Mouse (Mus musculus) midbrain, embryonic 12.5 days (tissue): ENCODE measurements around the gene Stum. TPM values are rescaled to one million over a fixed set of nuclear protein-coding genes. Genes with fewer than 3 reads are reported as not detected.
"Not testable (repeated sequence)": the region's sequence is repeated elsewhere in the genome, so short reads cannot be mapped to it uniquely, and the experiment has no call there.

Experiments
- ATAC-seq: fragments of 200-750 bp; cut with Nextera tagmentation; 2 replicates; pipeline ENCODE4 v1.8.0; 2017; ENCODE audit warnings: low read depth, moderate TSS enrichment, moderate library complexity; ENCODE audit not compliant: low FRiP score
- H3K27ac ChIP-seq: fragments of 300-500 bp; sonication (generic); replicated peaks from 2 replicates; pipeline ENCODE4 v1.5.1; 2016; ENCODE audit warnings: mild to moderate bottlenecking
- H3K27me3 ChIP-seq: fragments of 300-500 bp; sonication (generic); 2 replicates; pipeline ENCODE4 v1.6.1; 2016; ENCODE audit warnings: mild to moderate bottlenecking
- H3K36me3 ChIP-seq: fragments of 300-500 bp; sonication (generic); 2 replicates; pipeline ENCODE4 v1.6.1; 2016
- H3K4me1 ChIP-seq: fragments of 300-500 bp; sonication (generic); 2 replicates; pipeline ENCODE4 v1.6.1; 2016
- H3K4me2 ChIP-seq: fragments of 300-500 bp; sonication (generic); replicated peaks from 2 replicates; pipeline ENCODE4 v1.6.1; 2016; ENCODE audit warnings: mild to moderate bottlenecking, moderate library complexity
- H3K4me3 ChIP-seq: fragments of 300-500 bp; sonication (generic); 2 replicates; pipeline ENCODE4 v1.5.1; 2016; ENCODE audit warnings: mild to moderate bottlenecking
- H3K9ac ChIP-seq: fragments of 300-500 bp; sonication (generic); replicated peaks from 2 replicates; pipeline ENCODE4 v1.6.1; 2016; ENCODE audit warnings: mild to moderate bottlenecking, moderate library complexity
- H3K9me3 ChIP-seq: fragments of 300-500 bp; sonication (generic); 2 replicates; pipeline ENCODE4 v1.6.1; 2016; ENCODE audit warnings: mild to moderate bottlenecking
- WGBS: fragments of 180-500 bp; shearing (Covaris S2); methylation state at CpG from one replicate; pipeline ENCODE4 v1.1.7; 2016; 5-methylcytosine and 5-hydroxymethylcytosine counted together
- polyA plus RNA-seq: library from polyadenylated mRNA; unstranded; fragments of >200 nt; fragmentation: Nextera tagmentation; extraction: Ambion mirVana; gene quantifications from 2 replicates; pipeline ENCODE4 v1.2.1, GENCODE M21; 2016

Stum gene
- polyA plus RNA-seq, result 0.46 and 0.97 TPM in 2 replicates

DNA sequence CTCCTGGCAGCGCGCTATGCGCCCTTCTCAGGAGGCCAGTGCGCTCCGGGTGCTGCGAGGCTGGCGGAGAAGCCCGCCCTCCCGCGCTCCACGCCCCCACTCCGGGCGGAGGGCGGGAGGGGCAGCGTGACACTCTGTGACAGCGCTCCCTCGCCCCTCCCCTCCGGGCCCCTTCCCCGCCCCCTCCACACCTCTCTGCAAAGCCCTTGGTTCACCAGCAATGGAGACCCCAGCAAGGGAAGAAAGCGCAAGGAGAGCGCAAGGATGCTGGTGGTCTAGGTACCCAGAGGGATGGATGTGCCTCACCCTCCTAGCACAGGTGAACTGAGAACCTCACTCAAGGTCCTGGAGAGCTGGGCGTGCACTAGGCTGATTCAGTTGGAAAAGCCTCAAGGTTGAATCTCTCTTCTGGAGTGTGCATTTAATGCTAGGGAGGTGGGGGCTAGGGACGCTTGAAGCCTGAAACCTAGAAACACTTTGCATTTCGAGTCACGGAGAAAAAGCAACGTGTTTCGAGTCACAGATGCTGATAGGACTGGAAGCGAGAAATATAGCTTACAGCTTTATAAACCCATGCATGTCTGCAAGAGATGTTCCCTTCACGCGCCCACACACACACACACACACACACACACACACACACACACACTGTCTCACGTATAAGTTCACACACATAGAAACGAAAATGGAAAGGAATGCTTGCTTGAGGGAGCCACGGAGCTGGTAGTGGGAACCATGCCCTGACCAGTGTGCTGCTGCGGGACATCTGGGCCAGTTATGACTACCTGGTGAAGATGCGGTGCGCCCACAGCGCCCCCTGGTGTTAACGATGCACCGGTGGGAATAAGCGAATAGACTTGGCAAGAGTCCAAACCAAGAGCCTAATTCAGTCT is at the start of gene Stum:
TSS of gene Stum (minus strand) at position 106 of the 893 bp plus-strand sequence.
- Histone ChIP-seq H3K4me3 (peak within 1 kb of the TSS; percentile 51), H3K27ac (no peak within 1 kb of the TSS), H3K9ac (peak within 1 kb of the TSS; percentile 21), H3K4me1 (peaks cover 25% of the 10 kb centered on the region), H3K9me3 (no peaks in the 10 kb centered on the region), H3K27me3 (peaks cover 47% of the 10 kb centered on the region), H3K36me3 (no peaks in the 10 kb centered on the region), H3K4me2 (peak within 1 kb of the TSS; percentile 83)
- WGBS, result 3% methylated on average over 40 of the region's 40 CpGs
- peak; percentile 58 for ATAC-seq

DNA sequence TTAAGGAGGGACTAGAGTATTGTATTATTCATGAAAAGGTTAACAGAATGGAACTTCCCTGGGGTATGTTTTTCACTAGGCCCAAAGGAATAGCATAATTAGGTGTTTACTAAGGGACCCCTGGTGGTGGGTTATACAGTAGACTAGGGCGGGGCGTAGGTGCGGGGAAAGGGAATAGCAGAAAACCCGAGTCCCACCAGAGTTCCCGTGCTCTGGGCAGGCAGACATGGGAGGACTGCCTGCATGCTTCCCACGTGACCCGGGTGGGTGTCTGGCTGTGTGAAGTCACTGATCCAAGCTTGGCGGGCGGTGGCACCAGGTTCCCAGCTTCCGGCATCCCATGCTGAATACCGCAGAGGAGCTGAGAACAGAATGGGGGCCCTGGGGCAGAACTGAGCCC is 49.4 kb upstream of the Stum start:
- H3K27ac ChIP-seq, result no peak overlapping the region
- no peaks in the 10 kb centered on the region for H3K4me1 ChIP-seq
- no peak overlapping the region for H3K4me2 ChIP-seq
- no peak for ATAC-seq
- no peaks in the 10 kb centered on the region for H3K27me3 ChIP-seq
- no peak overlapping the region for H3K9ac ChIP-seq
- H3K9me3 ChIP-seq, result peaks cover 15% of the 10 kb centered on the region; the same call in 1 of the 2 replicates
- H3K36me3 ChIP-seq, result no peaks in the 10 kb centered on the region
- WGBS, result 95% methylated on average over 11 of the region's 11 CpGs
- no peak overlapping the region for H3K4me3 ChIP-seq

DNA sequence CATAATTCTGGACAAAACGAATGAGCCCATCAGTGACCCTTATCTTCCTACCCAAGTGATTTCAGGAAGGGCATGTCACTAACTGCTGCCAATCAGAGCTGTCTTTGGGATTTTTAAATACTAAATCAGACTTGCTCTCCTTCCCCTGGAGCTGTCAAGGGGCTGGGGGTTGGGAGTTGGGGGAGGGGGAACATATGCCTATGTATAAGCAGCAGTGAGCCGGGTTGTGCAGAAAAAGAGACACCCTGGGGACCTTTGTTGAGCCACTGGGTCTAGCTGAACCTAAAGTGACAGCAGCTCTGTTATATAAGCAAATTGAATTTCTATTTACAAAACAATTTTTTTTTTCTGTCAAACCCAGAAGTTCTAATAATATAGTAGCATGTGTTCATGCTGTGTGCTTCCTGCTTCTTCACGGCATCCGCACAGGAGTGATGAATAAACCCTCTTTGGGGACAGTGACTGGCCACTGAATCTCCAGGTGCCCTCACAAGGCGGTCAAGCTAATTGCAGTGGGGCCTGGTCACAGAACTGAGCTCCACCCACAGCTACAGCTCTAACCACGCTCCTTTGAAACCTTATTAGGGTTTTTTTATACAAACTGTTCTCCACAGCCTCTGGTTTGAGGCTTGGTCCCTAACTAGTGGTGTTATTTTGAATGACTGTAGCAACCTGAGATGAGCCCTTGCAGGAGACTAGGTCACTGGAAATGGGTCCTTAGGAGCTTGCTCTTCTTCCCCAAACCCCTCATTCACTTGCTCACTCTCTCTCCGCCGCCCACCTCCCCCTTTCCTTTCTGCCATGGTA is 47.4 kb upstream of the Stum start:
- H3K4me2 ChIP-seq, result no peak overlapping the region
- H3K4me1 ChIP-seq, result no peaks in the 10 kb centered on the region
- no peak overlapping the region for H3K9ac ChIP-seq
- ATAC-seq, result no peak
- peaks cover 15% of the 10 kb centered on the region; the same call in 1 of the 2 replicates for H3K9me3 ChIP-seq
- H3K4me3 ChIP-seq, result no peak overlapping the region
- no peak overlapping the region for H3K27ac ChIP-seq
- H3K36me3 ChIP-seq, result no peaks in the 10 kb centered on the region
- H3K27me3 ChIP-seq, result no peaks in the 10 kb centered on the region
- WGBS, result 70% methylated on average over 8 of the region's 8 CpGs

DNA sequence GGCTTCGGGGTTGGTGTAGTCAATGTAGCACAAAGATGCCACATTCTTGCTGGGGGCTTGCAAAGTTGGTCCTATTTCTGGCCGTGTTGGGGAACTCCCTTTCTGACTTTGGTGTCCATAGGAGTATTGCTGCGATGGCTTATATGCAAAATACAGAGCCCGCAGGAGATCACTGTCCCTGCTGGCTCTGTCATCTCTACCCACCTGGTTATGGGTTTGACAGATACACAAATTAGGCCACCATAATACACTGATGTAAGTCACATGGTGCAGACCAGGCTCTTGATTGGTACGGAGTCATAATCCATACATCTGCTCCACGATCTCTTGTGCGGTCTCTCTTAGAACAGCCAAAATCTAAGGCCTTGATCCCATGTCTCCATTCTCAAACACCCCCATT is 46.5 kb upstream of the Stum start:
- Histone ChIP-seq H3K4me2 (no peak overlapping the region), H3K27ac (no peak overlapping the region), H3K4me1 (no peaks in the 10 kb centered on the region), H3K36me3 (no peaks in the 10 kb centered on the region), H3K4me3 (no peak overlapping the region), H3K27me3 (no peaks in the 10 kb centered on the region), H3K9ac (no peak overlapping the region), H3K9me3 (peaks cover 15% of the 10 kb centered on the region; the same call in 1 of the 2 replicates)
- WGBS, result 90% methylated on average over 7 of the region's 7 CpGs
- ATAC-seq, result no peak

DNA sequence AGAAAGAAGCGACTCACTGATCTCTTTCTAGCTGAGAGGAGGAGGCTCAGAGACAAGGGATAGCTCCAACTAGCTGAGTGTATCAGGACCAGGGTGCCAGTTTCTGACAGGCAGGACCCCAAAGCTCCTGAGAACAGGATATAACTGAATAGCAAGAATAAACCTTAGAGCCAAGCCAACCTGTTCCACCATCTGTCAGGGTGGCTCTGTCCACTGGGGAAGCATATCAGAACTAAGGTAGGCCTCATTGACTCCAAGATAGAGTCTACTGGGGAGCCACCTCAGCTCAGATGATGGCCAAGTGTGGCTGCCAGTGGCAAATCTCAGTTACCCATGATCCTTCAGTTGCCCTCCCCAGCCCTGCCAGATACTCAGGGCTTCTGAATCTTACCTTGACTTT is 42.0 kb upstream of the Stum start:
- H3K36me3 ChIP-seq, result no peaks in the 10 kb centered on the region
- ATAC-seq, result no peak
- WGBS, result 82% methylated on average over 1 of the region's 1 CpGs

DNA sequence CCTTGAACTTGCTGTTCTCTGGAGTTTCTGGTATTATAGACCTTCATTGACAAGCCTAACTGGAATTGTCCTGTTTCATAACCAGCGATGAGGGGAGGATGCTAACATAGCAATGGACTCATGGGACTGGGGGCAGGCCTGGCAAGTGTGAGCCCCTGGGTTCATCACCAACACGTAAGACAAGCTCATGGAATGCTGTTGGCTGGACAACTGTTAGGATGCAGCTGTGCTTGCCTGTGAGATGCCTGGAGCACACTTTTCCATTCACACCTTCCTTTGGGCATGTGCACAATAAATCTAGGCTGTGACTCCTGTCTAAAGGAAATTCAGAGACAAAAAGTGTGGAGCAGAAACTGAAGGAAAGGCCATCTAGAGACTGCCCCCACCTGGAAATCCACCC is 40.0 kb upstream of the Stum start:
- Histone ChIP-seq H3K27ac (no peak overlapping the region), H3K9ac (no peak overlapping the region), H3K4me1 (0 out of 2 replicates have a peak, but pooled peaks cover 3% of the 10 kb centered on the region), H3K9me3 (no peaks in the 10 kb centered on the region), H3K4me3 (no peak overlapping the region), H3K4me2 (no peak overlapping the region), H3K36me3 (no peaks in the 10 kb centered on the region), H3K27me3 (no peaks in the 10 kb centered on the region)
- WGBS, result 88% methylated on average over 2 of the region's 2 CpGs
- ATAC-seq, result no peak

More for the DNA sequence above, 42.0 kb upstream of the Stum start:
- no peak overlapping the region for H3K4me3 ChIP-seq
- H3K9me3 ChIP-seq, result no peaks in the 10 kb centered on the region
- H3K27ac ChIP-seq, result no peak overlapping the region
- H3K4me2 ChIP-seq, result no peak overlapping the region
- H3K27me3 ChIP-seq, result no peaks in the 10 kb centered on the region
- no peak overlapping the region for H3K9ac ChIP-seq
- H3K4me1 ChIP-seq, result no peaks in the 10 kb centered on the region

DNA sequence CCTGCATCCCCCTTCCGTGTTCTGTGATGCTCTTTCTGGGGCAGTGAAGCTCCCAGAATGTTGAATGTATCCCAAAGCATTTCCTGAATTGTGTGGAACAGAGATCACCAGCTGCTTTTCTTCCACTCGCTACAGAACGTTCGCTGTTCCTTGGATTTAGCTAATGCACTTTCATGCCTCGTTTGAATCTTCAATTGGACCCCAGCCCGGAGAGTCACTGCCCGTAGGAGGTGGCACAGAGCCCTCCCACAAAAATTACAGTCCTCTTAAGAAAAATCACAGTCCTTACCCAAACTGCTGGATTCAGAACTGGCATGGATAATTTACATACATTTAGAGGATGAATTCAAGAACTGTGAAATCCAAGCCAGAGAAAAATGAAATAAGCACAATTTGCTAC is 36.9 kb upstream of the Stum start:
- H3K27me3 ChIP-seq, result no peaks in the 10 kb centered on the region
- no peak overlapping the region for H3K27ac ChIP-seq
- no peak overlapping the region for H3K9ac ChIP-seq
- no peaks in the 10 kb centered on the region for H3K36me3 ChIP-seq
- no peak overlapping the region for H3K4me3 ChIP-seq
- ATAC-seq, result no peak
- H3K4me2 ChIP-seq, result no peak overlapping the region
- H3K9me3 ChIP-seq, result no peaks in the 10 kb centered on the region
- WGBS, result 38% methylated on average over 7 of the region's 7 CpGs
- H3K4me1 ChIP-seq, result 0 out of 2 replicates have a peak, but pooled peaks cover 3% of the 10 kb centered on the region

DNA sequence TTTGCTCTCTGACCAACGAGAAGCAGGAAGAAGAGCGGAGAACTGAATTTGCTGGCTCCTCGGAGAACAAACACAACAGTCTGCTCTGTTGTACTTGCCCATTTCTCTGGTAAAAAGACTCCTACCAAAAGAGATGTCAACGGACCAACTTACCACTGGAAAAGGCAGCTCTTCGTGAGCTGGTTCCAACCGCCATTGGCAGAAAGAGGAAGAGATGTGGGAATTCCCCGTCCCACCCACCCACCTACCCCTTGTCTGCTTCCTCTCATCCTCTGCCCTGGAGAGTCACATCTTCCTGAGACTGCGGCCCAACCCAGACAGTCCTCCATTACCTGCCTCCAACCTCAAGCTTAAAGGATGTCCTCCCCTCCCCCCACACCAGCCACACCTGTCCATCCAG is 36.2 kb upstream of the Stum start:
- Histone ChIP-seq H3K36me3 (no peaks in the 10 kb centered on the region), H3K4me1 (0 out of 2 replicates have a peak, but pooled peaks cover 3% of the 10 kb centered on the region), H3K4me2 (no peak overlapping the region), H3K9me3 (no peaks in the 10 kb centered on the region), H3K27ac (no peak overlapping the region), H3K9ac (no peak overlapping the region), H3K4me3 (no peak overlapping the region), H3K27me3 (no peaks in the 10 kb centered on the region)
- ATAC-seq, result no peak
- 89% methylated on average over 8 of the region's 8 CpGs for WGBS

DNA sequence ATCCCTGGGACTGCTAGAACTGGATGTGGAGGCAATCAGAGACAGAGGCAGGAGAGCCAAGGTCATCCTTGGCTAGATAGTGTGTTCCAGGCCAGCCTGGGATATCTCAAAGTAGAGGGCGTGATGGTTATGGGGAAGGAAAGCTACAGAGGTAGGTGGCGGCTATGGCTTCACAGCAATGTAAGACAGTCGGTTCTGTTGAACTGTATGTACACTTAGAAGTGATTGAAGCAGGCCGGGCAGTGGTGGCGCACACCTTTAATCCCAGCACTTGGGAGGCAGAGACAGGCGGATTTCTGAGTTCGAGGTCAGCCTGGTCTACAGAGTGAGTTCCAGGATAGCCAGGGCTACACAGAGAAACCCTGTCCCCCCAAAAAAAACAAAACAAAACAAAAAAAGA is 35.6 kb upstream of the Stum start:
- not testable (repeated sequence) for H3K9ac ChIP-seq, H3K4me1 ChIP-seq, H3K4me3 ChIP-seq, H3K27me3 ChIP-seq, H3K4me2 ChIP-seq, ATAC-seq, H3K36me3 ChIP-seq, H3K27ac ChIP-seq, H3K9me3 ChIP-seq
- WGBS, result 91% methylated on average over 7 of the region's 7 CpGs

DNA sequence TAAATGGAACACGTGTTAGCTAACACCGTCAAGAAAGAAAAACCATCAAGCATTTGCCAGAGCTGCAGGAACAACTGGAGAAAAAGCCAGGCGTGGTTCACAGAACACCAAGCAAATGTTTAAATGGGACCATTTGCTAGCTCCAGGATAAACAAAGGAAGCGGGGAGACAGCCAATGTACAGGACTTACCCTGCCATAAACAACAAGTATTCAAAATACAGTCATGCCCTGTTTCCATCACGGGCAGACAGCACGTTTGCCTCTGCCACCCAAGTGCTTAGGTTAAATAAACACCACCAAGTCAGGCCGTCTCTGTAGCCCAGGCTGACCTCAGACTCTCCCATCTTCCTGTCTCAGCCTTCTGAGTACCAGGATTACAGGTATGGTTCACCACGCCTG is 35.1 kb upstream of the Stum start:
- ATAC-seq, result no peak
- no peak overlapping the region for H3K9ac ChIP-seq
- H3K4me3 ChIP-seq, result no peak overlapping the region
- no peak overlapping the region for H3K4me2 ChIP-seq
- 0 out of 2 replicates have a peak, but pooled peaks cover 3% of the 10 kb centered on the region for H3K4me1 ChIP-seq
- H3K27ac ChIP-seq, result no peak overlapping the region
- 83% methylated on average over 8 of the region's 8 CpGs for WGBS
- no peaks in the 10 kb centered on the region for H3K36me3 ChIP-seq
- no peaks in the 10 kb centered on the region for H3K9me3 ChIP-seq
- no peaks in the 10 kb centered on the region for H3K27me3 ChIP-seq

DNA sequence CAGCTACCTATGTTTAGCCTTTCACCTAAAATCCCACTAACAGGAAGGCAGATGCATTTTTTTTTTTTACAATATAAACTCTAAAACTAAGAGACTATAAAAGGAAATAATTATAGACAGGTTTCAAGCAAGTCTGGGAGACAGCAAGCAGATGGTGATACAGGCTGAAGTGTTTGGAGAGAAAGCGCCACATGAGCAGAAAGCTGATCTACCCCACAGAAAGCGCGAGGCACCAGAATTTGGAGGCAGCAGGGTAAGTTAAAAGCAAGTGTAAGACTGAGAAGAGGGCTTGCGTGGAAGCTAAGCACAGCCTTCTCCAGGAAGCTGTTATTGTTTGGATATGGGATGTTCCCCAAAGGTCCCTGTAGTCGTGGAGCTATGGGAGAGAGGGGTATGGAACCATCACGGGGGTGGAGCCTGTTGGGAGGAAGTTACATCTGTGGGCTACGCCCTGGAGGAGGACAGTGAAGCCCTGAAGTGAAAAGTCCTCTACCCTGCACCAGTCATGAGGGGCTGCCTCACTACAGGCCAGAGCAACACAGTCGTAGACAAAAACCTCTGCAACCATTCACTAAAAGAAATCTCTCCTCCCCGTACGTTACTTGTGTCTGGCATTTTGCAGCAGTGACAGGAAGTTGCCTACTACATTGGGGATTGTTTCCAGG is 34.2 kb upstream of the Stum start:
- no peak overlapping the region for H3K4me2 ChIP-seq
- H3K4me1 ChIP-seq, result 0 out of 2 replicates have a peak, but pooled peaks cover 3% of the 10 kb centered on the region
- H3K4me3 ChIP-seq, result no peak overlapping the region
- H3K9ac ChIP-seq, result no peak overlapping the region
- no peaks in the 10 kb centered on the region for H3K36me3 ChIP-seq
- no peak for ATAC-seq
- WGBS, result 78% methylated on average over 10 of the region's 10 CpGs
- no peak overlapping the region for H3K27ac ChIP-seq
- no peaks in the 10 kb centered on the region for H3K9me3 ChIP-seq
- H3K27me3 ChIP-seq, result no peaks in the 10 kb centered on the region
